Mouse (Mus musculus) hindbrain, postnatal 0 days (tissue): ENCODE data around the gene Ubqlnl. TPM values are rescaled to one million over a fixed set of nuclear protein-coding genes. Genes with fewer than 3 reads are reported as not detected.

Experiments
- ATAC-seq: fragments of 200-750 bp; cut with Nextera tagmentation; 2 replicates; pipeline ENCODE4 v1.8.0; 2017; ENCODE audit warnings: mild to moderate bottlenecking, moderate TSS enrichment, moderate library complexity
- DNase-seq: peaks from one replicate; pipeline ENCODE4 v3.0.0-alpha.2; 2015; ENCODE audit warnings: low spot score
- H3K27ac ChIP-seq: fragments of 300-500 bp; sonication (generic); 2 replicates; pipeline ENCODE4 v1.5.1; 2014; ENCODE audit warnings: mild to moderate bottlenecking
- H3K27me3 ChIP-seq: fragments of 300-500 bp; sonication (generic); 2 replicates; pipeline ENCODE4 v1.6.1; 2014; ENCODE audit warnings: low read length, mixed read lengths; ENCODE audit not compliant: insufficient read depth
- H3K36me3 ChIP-seq: fragments of 300-500 bp; sonication (generic); 2 replicates; pipeline ENCODE4 v1.6.1; 2014; ENCODE audit warnings: low read length, mixed read lengths; ENCODE audit not compliant: insufficient read depth
- H3K4me1 ChIP-seq: fragments of 300-500 bp; sonication (generic); 2 replicates; pipeline ENCODE4 v1.6.1; 2014; ENCODE audit warnings: antibody characterized with exemption, low read length, mixed read lengths; ENCODE audit not compliant: insufficient read depth
- H3K4me2 ChIP-seq: fragments of 300-500 bp; sonication (generic); 2 replicates; pipeline ENCODE4 v1.6.1; 2014; ENCODE audit warnings: low read depth, mild to moderate bottlenecking, low read length, moderate library complexity, mixed read lengths
- H3K4me3 ChIP-seq: fragments of 300-500 bp; sonication (generic); 2 replicates; pipeline ENCODE4 v1.5.1; 2014; ENCODE audit warnings: low read length
- H3K9ac ChIP-seq: fragments of 300-500 bp; sonication (generic); replicated peaks from 2 replicates; pipeline ENCODE4 v1.6.1; 2014; ENCODE audit warnings: mild to moderate bottlenecking, low read length, moderate library complexity, mixed read lengths
- H3K9me3 ChIP-seq: fragments of 300-500 bp; sonication (generic); 2 replicates; pipeline ENCODE4 v1.6.1; 2016; ENCODE audit warnings: low read length, mixed read lengths
- CTCF ChIP-seq: IDR thresholded peaks from 2 replicates; pipeline ENCODE4 v1.5.1; 2016; ENCODE audit warnings: antibody characterized with exemption, control low read depth, low read depth
- WGBS: fragments of 180-500 bp; shearing (Covaris S2); extraction: QIAGEN DNeasy Blood & Tissue Kit; methylation state at CpG from one replicate; pipeline ENCODE4 v1.1.7; 2014; 5-methylcytosine and 5-hydroxymethylcytosine counted together
- polyA plus RNA-seq: library from polyadenylated mRNA; unstranded; fragments of >200 nt; fragmentation: Nextera tagmentation; extraction: Ambion mirVana; gene quantifications from 2 replicates; pipeline ENCODE4 v1.2.1, GENCODE M21; 2015
- total RNA-seq: library from RNA; depleted of rRNA; stranded (reverse); fragments of >200 nt; gene quantifications from 2 replicates; pipeline ENCODE4 v1.2.3, GENCODE M21; 2014

Ubqlnl gene
- total and polyA plus RNA-seq, 2 experiments from 2014 or later: not detected

DNA sequence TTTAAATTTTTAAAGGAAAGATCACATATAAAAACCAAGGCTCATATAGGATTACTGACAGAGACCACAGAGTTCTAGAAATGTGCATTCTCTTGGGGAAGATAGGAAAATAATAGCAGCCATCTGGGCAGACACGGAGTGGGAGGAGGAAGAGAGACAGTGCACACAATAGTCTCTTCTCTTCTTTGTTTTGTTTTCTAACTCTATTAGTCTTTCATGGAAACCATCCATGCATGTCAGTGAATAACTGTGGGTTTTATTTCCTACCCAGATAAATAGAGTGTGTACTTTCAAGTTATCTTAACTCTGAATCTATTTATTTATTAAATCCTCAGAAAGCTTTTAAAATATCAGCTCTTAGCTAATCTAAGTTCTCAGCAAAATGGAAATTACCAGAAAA is 24.7 kb upstream of the Ubqlnl start:
- no peaks in the 10 kb centered on the region for H3K4me1 ChIP-seq
- no peaks in the 10 kb centered on the region for H3K9me3 ChIP-seq
- H3K9ac ChIP-seq: no peak overlapping the region
- ATAC-seq: no peak
- DNase-seq: no peak
- H3K4me2 ChIP-seq: no peak overlapping the region
- no peak overlapping the region for H3K4me3 ChIP-seq
- WGBS: 23% methylated on average over 1 of the region's 1 CpGs
- TF ChIP-seq CTCF: no peak
- no peaks in the 10 kb centered on the region for H3K36me3 ChIP-seq
- H3K27me3 ChIP-seq: no peaks in the 10 kb centered on the region
- H3K27ac ChIP-seq: no peak overlapping the region

DNA sequence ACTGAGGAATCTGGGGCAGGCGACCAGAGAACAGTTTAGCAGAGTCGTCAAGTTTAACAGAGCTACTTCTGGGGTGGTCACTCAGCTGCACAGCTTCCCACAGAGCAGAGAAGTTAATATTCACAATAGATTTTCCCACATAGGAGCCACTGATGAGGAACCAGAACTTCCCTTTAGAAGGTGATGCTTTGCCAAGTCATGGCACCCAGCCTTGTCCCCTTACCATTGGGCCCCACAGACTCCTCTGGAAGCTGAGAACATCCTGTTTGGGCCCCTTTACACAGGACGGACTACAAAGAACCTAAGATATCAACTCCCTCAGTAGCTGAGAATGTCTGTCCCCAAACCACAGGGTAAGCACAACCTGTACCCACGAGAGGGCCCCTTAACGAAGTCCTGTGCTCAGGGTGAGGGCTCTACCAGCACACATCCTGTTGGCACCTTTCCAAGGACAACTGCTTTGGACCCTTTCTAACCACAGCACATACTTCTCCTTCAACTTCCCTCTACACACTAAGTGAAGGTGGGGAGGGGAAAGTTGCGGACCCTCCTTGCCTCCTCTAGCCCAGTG is 19.4 kb upstream of the Ubqlnl start:
- 80% methylated on average over 6 of the region's 6 CpGs for WGBS
- no peak for DNase-seq

DNA sequence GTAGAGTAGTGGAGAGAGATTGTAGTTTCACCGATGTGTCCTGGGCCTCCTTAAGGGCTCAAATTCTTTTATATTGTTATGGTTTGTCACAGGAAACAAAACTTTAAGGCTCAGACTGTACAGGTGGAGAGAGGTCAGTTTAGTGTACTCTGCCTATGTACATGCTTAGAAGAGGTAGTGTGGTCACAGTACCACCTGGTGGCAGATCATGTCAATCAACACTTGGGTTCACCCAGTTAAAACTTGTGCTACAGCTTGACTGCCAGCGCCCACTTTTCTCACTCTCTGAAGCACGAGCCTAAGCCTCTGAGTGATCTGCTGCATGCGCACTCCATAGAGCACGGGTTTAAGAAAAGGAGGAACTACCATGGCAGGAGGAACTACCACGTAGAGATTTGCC is 16.7 kb upstream of the Ubqlnl start:
- 85% methylated on average over 6 of the region's 6 CpGs for WGBS
- Histone ChIP-seq H3K27me3 (no peaks in the 10 kb centered on the region), H3K4me2 (no peak overlapping the region), H3K36me3 (no peaks in the 10 kb centered on the region), H3K9me3 (no peaks in the 10 kb centered on the region), H3K4me1 (no peaks in the 10 kb centered on the region), H3K27ac (no peak overlapping the region), H3K4me3 (no peak overlapping the region), H3K9ac (no peak overlapping the region)
- no peak for TF ChIP-seq CTCF
- DNase-seq: no peak
- no peak for ATAC-seq

More for the DNA sequence above, 19.4 kb upstream of the Ubqlnl start:
- no peak overlapping the region for H3K27ac ChIP-seq
- ATAC-seq: no peak
- no peak overlapping the region for H3K4me2 ChIP-seq
- no peak overlapping the region for H3K9ac ChIP-seq
- H3K27me3 ChIP-seq: no peaks in the 10 kb centered on the region
- H3K36me3 ChIP-seq: no peaks in the 10 kb centered on the region
- TF ChIP-seq CTCF: no peak
- H3K4me3 ChIP-seq: no peak overlapping the region
- H3K9me3 ChIP-seq: no peaks in the 10 kb centered on the region
- H3K4me1 ChIP-seq: no peaks in the 10 kb centered on the region

DNA sequence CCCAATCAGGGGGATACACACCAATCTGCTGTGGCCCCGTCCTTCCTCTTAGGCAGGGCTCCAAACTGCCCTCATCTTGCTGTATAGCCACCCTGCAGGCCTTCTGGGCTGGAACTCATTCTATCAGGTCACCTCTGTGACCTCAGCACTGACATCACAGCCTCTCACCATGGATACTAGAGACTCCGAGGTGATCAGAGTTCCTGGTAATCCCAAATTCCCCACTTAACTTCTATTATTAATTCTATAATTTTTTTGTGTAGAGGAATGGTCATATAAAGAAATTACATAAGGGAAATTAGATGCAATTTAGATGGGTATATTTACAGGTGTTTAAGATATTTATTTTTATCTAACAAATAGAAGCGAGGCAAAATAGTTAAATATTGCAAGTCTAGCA is 7.2 kb downstream of the Ubqlnl start, which contains the start of gene Ubqln3:
Gene Ubqln3, minus strand, starts transcription at position 101 of the 400 bp plus-strand sequence.
- no peak within 1 kb of the TSS for H3K4me3 ChIP-seq
- 69% methylated on average over 3 of the region's 3 CpGs for WGBS
- ATAC-seq: no peak
- DNase-seq: no peak
- no peaks in the 10 kb centered on the region for H3K36me3 ChIP-seq
- no peak for TF ChIP-seq CTCF
- no peaks in the 10 kb centered on the region for H3K27me3 ChIP-seq
- H3K4me2 ChIP-seq: no peak within 1 kb of the TSS
- no peaks in the 10 kb centered on the region for H3K9me3 ChIP-seq
- no peak within 1 kb of the TSS for H3K27ac ChIP-seq
- no peak within 1 kb of the TSS for H3K9ac ChIP-seq
- no peaks in the 10 kb centered on the region for H3K4me1 ChIP-seq

DNA sequence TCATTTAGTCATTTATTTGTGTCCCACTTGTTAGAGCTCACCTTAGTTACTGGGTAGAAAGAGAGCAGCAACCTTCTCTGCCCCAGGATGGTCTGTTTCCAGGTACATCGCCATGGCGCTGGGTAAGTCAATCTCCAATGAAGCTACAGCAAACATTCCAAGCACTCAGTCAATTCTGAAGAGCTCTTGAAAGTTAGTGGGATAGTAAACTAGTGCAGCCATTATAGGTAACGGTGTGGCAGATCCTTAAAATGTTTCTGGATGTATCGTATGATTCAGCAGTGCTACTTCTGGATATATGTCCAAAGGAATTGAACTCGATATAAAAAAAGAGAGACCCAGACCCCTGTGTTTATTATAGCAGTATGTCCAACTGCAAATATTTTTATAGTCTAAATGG is 13.1 kb downstream of the Ubqlnl start, which contains the start of gene Olfr643:
Gene Olfr643, minus strand, starts transcription at position 101 of the 400 bp plus-strand sequence.
- TF ChIP-seq CTCF: no peak
- WGBS: 91% methylated on average over 5 of the region's 5 CpGs

DNA sequence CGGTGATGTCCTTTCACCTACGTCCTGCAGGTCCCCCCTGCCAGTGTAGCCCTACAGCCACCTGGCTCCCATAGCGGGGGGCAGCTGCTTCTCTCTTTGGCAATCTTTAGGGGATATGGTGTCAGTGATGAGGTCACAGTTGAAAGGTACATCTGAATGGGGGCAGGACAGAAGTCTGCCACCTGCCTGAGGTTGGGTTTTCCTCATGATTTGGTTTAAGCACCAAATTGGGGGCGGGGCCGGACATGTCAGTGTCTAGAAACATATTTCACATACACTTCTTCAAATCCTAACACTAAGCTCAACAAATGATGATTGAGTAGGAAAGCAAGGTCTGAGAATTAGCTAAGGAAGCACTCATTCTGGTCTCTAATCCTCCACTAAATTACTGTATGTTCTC is 20.6 kb downstream of the Ubqlnl start, which contains the start of gene Ubqln5:
Gene Ubqln5, minus strand, starts transcription at position 101 of the 400 bp plus-strand sequence.
- no peak for TF ChIP-seq CTCF
- H3K9me3 ChIP-seq: 0 out of 2 replicates have a peak, but pooled peaks cover 3% of the 10 kb centered on the region
- no peaks in the 10 kb centered on the region for H3K27me3 ChIP-seq
- DNase-seq (no peak), ATAC-seq (no peak)
- 89% methylated on average over 5 of the region's 5 CpGs for WGBS
- no peak within 1 kb of the TSS for H3K27ac ChIP-seq
- no peak within 1 kb of the TSS for H3K9ac ChIP-seq
- no peaks in the 10 kb centered on the region for H3K36me3 ChIP-seq
- no peak within 1 kb of the TSS for H3K4me3 ChIP-seq
- H3K4me2 ChIP-seq: no peak within 1 kb of the TSS
- H3K4me1 ChIP-seq: no peaks in the 10 kb centered on the region

More for the DNA sequence above, 13.1 kb downstream of the Ubqlnl start, which contains the start of gene Olfr643:
- Histone ChIP-seq H3K27me3 (no peaks in the 10 kb centered on the region), H3K4me2 (no peak within 1 kb of the TSS), H3K9ac (no peak within 1 kb of the TSS), H3K4me3 (no peak within 1 kb of the TSS), H3K27ac (no peak within 1 kb of the TSS), H3K36me3 (no peaks in the 10 kb centered on the region), H3K4me1 (no peaks in the 10 kb centered on the region), H3K9me3 (no peaks in the 10 kb centered on the region)
- DNase-seq (no peak), ATAC-seq (no peak)

DNA sequence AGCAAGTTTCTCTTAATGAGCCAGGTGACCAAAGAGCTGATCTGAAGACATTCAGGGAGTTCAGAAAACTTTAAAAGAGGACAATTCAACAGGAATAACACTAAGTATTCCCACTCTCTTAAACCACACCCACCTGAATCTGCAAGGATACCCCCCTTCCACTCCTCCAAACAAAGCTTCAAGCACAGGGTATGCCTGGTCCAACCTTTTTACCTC is 45.7 kb downstream of the Ubqlnl start, which contains the start of gene Olfr646:
Gene Olfr646, plus strand, starts transcription at position 117 of the 216 bp plus-strand sequence.
- no peaks in the 10 kb centered on the region for H3K4me1 ChIP-seq
- no peak within 1 kb of the TSS for H3K4me3 ChIP-seq
- TF ChIP-seq CTCF: no peak
- no peaks in the 10 kb centered on the region for H3K9me3 ChIP-seq
- no peaks in the 10 kb centered on the region for H3K36me3 ChIP-seq
- no peak within 1 kb of the TSS for H3K9ac ChIP-seq
- ATAC-seq (no peak), DNase-seq (no peak)
- no peak within 1 kb of the TSS for H3K27ac ChIP-seq
- H3K27me3 ChIP-seq: no peaks in the 10 kb centered on the region
- no peak within 1 kb of the TSS for H3K4me2 ChIP-seq
